Mouse (Mus musculus): Measurements from ENCODE around the gene Ttll5.
A peak's percentile ranks its signal among the peaks of the same experiment; 100 is the strongest.

Gene Ttll5

GRCm38 (mm10) chr12:86017360-86017759, 192.9 kb downstream of the Ttll5 start:
- DNase-seq, result no peak

GRCm38 (mm10) chr12:86021583-86021982, 197.1 kb downstream of the Ttll5 start:
- DNase-seq, result no peak

- DNase-seq, result no peak
Measured at GRCm38 (mm10) chr12:86022282-86022984, 198.0 kb downstream of the Ttll5 start.

- DNase-seq, result no peak
Measured at GRCm38 (mm10) chr12:86023081-86023871, 198.8 kb downstream of the Ttll5 start.

- peak; percentile 28 for DNase-seq
Measured at GRCm38 (mm10) chr12:86024426-86024825, 200.0 kb downstream of the Ttll5 start.

GRCm38 (mm10) chr12:86025480-86025879, 201.0 kb downstream of the Ttll5 start:
- no peak for DNase-seq

- no peak for DNase-seq
Measured at GRCm38 (mm10) chr12:86027000-86027399, 202.5 kb downstream of the Ttll5 start.

- DNase-seq, result no peak
Measured at GRCm38 (mm10) chr12:86027747-86028146, 203.3 kb downstream of the Ttll5 start.

GRCm38 (mm10) chr12:86030932-86031331, 206.5 kb downstream of the Ttll5 start:
- DNase-seq, result no peak

GRCm38 (mm10) chr12:86035586-86035985, 211.1 kb downstream of the Ttll5 start:
- no peak for DNase-seq

GRCm38 (mm10) chr12:86036368-86037166, 212.1 kb downstream of the Ttll5 start:
- DNase-seq, result no peak

GRCm38 (mm10) chr12:86037235-86037921, 212.9 kb downstream of the Ttll5 start:
- DNase-seq, result no peak

GRCm38 (mm10) chr12:86039078-86039477, 214.6 kb downstream of the Ttll5 start:
- no peak for DNase-seq

- DNase-seq, result no peak
Measured at GRCm38 (mm10) chr12:86039751-86040150, 215.3 kb downstream of the Ttll5 start.

- DNase-seq, result no peak
Measured at GRCm38 (mm10) chr12:86046141-86046540, 221.7 kb downstream of the Ttll5 start.

GRCm38 (mm10) chr12:86046776-86047175, 222.3 kb downstream of the Ttll5 start:
- DNase-seq, result no peak

- no peak for DNase-seq
Measured at GRCm38 (mm10) chr12:86047376-86047775, 222.9 kb downstream of the Ttll5 start.

GRCm38 (mm10) chr12:86049813-86050212, 225.4 kb downstream of the Ttll5 start:
- no peak for DNase-seq

- no peak for DNase-seq
Measured at GRCm38 (mm10) chr12:86051477-86051876, 227.0 kb downstream of the Ttll5 start.

- no peak for DNase-seq
Measured at GRCm38 (mm10) chr12:86055306-86055705, 230.8 kb downstream of the Ttll5 start.

- no peak for DNase-seq
Measured at GRCm38 (mm10) chr12:86056976-86057375, 232.5 kb downstream of the Ttll5 start.

GRCm38 (mm10) chr12:86057516-86057915, 233.1 kb downstream of the Ttll5 start:
- DNase-seq, result no peak

GRCm38 (mm10) chr12:86059341-86059740, 234.9 kb downstream of the Ttll5 start:
- no peak for DNase-seq
